Mouse (Mus musculus): ENCODE measurements at regions not wholly inside any gene's neighbourhood (a gene's known extent, or its start where the extent isn't known, plus 50 kb on each side); places are given as distances from the start of the nearest gene placed in this dataset.

GRCm38 (mm10) chr14:16897747-16898544 is 79.0 kb upstream of the Rarb start:
- DNase-seq: no peak

GRCm38 (mm10) chr14:16896974-16897373 is 78.0 kb upstream of the Rarb start:
- peak; percentile 62 for DNase-seq

GRCm38 (mm10) chr14:16881249-16881648 is 62.3 kb upstream of the Rarb start:
- DNase-seq: no peak

- no peak for DNase-seq
These were observed 50.3 kb upstream of the Rarb start for GRCm38 (mm10) chr14:16869221-16869620.
